Mouse (Mus musculus): Measurements from ENCODE around the gene R3hcc1l.

GRCm38 (mm10) chr19:42601445-42601844 lies 82.9 kb downstream of the R3hcc1l start:
- TF ChIP-seq POLR2A (IDR thresholded peaks at IDR 0.05; ENCODE audit: low read depth, low read length) (no peak), CTCF (IDR thresholded peaks at IDR 0.05; ENCODE audit: extremely low read depth, insufficient read depth, insufficient read length, insufficient replicate concordance) (no peak)

All from spleen, adult 2 months (tissue).